Mouse (Mus musculus) liver, embryonic 11.5 days (tissue): ENCODE results near the gene Maml2. TPM values are rescaled to one million over a fixed set of nuclear protein-coding genes. Genes with fewer than 3 reads are reported as not detected.

Experiments
- ATAC-seq: fragments of 200-750 bp; cut with Nextera tagmentation; replicated peaks from 2 replicates; pipeline ENCODE4 v1.8.0; 2017; ENCODE audit warnings: moderate number of reproducible peaks, mild to moderate bottlenecking, moderate TSS enrichment, moderate library complexity; ENCODE audit not compliant: low FRiP score
- DNase-seq: peaks from one replicate; pipeline ENCODE4 v3.0.0-alpha.2; 2017; ENCODE audit warnings: low spot score
- H3K27ac ChIP-seq: fragments of 300-500 bp; sonication (generic); 2 replicates; pipeline ENCODE4 v1.5.1; 2014; ENCODE audit warnings: mild to moderate bottlenecking, low read depth, low read length, control low read depth
- H3K27me3 ChIP-seq: fragments of 300-500 bp; sonication (generic); replicated peaks from 2 replicates; pipeline ENCODE4 v1.6.1; 2014; ENCODE audit warnings: low read length, mixed read lengths; ENCODE audit not compliant: control insufficient read depth, insufficient read depth
- H3K36me3 ChIP-seq: fragments of 300-500 bp; sonication (generic); 2 replicates; pipeline ENCODE4 v1.6.1; 2014; ENCODE audit warnings: mild to moderate bottlenecking, low read length, moderate library complexity, mixed read lengths; ENCODE audit not compliant: control insufficient read depth, insufficient read depth
- H3K4me1 ChIP-seq: fragments of 300-500 bp; sonication (generic); replicated peaks from 2 replicates; pipeline ENCODE4 v1.6.1; 2014; ENCODE audit warnings: low read length, mixed read lengths; ENCODE audit not compliant: control insufficient read depth, insufficient read depth
- H3K4me2 ChIP-seq: fragments of 300-500 bp; sonication (generic); 2 replicates; pipeline ENCODE4 v1.6.1; 2014; ENCODE audit warnings: mild to moderate bottlenecking, control low read depth, moderate library complexity
- H3K4me3 ChIP-seq: fragments of 300-500 bp; sonication (generic); 2 replicates; pipeline ENCODE4 v1.5.1; 2014; ENCODE audit warnings: low read depth, low read length, control low read depth
- H3K9ac ChIP-seq: fragments of 300-500 bp; sonication (generic); 2 replicates; pipeline ENCODE4 v1.6.1; 2014; ENCODE audit warnings: low read depth, low read length, control low read depth
- H3K9me3 ChIP-seq: fragments of 300-500 bp; sonication (generic); 2 replicates; pipeline ENCODE4 v1.6.1; 2016; ENCODE audit warnings: low read length, inconsistent platforms, mixed read lengths; ENCODE audit not compliant: control insufficient read depth
- WGBS: fragments of 180-500 bp; shearing (Covaris S2); extraction: QIAGEN DNeasy Blood & Tissue Kit; methylation state at CpG from one replicate; pipeline ENCODE4 v1.1.7; 2014; 5-methylcytosine and 5-hydroxymethylcytosine counted together
- polyA plus RNA-seq: library from polyadenylated mRNA; unstranded; fragments of >200 nt; fragmentation: Nextera tagmentation; extraction: Ambion mirVana; gene quantifications from 2 replicates; pipeline ENCODE4 v1.2.1, GENCODE M21; 2014

The Maml2 gene
- polyA plus RNA-seq, 1 experiment from 2014 or later = 3.4 TPM

DNA sequence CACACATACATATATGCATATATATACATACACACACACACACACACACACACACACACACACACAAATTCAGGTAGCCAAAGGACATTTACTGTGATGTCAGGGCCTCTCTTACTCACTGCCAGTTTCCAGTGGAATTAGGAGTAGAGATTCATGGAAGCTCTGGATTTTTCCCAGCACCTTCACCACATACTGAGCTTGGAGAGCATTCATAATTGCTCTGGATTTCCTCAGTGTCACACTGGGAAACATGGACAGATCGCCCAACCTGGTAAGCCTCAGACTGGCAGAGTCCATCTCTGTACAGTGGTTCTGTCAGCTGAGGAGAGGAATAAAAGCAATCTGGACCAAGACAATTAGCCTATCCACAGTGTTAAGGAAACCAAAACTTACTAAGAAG lies 263.6 kb downstream of the Maml2 start:
- Histone ChIP-seq H3K27me3 (no peaks in the 10 kb centered on the region), H3K27ac (no peak overlapping the region), H3K9me3 (no peaks in the 10 kb centered on the region), H3K4me2 (no peak overlapping the region), H3K9ac (no peak overlapping the region), H3K4me3 (no peak overlapping the region), H3K4me1 (peaks cover 6% of the 10 kb centered on the region), H3K36me3 (no peaks in the 10 kb centered on the region)
- ATAC-seq (no peak), DNase-seq (no peak)
- WGBS = 93% methylated on average over 1 of the region's 1 CpGs

DNA sequence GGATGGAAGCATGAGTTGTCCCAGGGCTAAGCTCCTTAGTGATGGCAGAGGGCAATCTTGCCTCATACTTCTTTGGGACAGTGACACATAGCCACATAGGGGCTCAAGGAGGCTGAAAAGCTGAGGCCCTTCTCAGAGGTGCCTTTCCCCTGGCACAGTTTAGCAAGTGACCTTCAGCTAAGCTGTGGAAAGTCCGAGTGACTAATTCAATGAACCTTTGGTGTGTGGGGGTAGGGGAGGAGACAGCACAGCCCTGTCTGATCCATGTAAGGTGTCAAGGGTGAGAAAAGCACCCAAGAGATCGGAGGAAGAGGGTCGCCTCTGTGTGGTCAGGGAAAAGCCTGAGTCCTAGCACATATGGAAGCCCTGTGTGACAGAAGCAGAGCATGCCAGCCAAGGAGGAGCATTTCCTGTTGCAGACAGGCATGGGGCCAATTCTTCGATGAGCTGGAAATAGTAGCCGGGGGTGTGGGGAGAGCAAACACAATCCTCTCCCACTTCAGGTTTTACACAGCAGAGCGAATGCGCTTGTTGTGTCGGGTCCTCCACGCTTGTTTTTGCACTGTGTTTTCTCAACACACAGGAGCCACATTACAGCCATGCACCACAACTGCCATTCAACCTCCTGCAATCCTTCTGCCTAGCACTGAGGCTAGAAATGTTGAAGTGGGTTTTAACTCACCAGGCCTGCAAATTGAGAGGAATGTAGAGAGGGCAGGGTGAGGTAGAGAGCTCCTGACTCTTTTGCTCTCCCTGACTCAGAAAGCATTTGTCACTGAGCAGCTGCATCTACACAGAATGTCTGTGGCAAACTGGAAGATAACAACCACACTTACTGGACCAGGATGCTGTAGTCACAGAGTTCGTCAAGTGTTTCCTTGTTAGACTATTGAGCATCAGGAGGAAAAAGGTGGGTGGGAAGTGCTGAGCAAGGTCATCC lies 266.0 kb downstream of the Maml2 start:
- no peak overlapping the region for H3K9ac ChIP-seq
- no peaks in the 10 kb centered on the region for H3K36me3 ChIP-seq
- no peaks in the 10 kb centered on the region for H3K27me3 ChIP-seq
- no peak overlapping the region for H3K27ac ChIP-seq
- no peak for DNase-seq
- H3K4me1 ChIP-seq = peaks cover 6% of the 10 kb centered on the region
- no peak overlapping the region for H3K4me2 ChIP-seq
- no peak for ATAC-seq
- no peaks in the 10 kb centered on the region for H3K9me3 ChIP-seq
- no peak overlapping the region for H3K4me3 ChIP-seq
- WGBS = 53% methylated on average over 10 of the region's 10 CpGs

DNA sequence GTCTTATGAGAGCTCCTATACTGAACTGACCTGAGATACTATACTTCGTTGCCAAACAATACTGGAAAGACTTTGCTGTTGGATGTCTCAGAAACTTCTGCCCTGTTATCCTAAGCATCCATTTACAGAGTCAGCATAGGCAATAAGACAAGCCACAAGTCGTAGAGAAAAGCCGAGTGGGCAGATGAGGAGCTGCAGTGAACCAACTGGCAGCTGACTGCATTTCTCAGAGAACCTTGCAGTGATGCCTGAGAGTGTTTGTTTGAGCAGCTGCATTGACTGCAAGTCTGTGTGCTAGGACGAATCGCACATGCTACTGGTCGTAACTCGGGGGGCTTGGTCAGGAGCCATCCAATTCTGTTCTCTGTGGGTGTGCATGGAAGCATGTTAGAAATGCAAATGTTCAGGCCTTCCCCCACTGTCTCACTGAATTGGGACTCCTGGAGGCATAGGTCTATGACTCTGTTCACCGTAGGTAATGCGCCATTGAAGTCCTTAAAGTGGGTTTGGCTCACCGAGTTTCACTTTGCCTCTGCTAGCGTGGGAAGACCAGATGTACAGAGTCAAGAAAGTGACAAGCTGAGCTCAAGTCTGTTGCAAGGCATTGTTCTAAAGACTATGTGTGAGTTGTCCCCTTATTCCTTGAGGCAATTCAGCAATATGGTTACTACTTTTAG lies 267.7 kb downstream of the Maml2 start:
- no peak overlapping the region for H3K27ac ChIP-seq
- no peaks in the 10 kb centered on the region for H3K9me3 ChIP-seq
- no peak overlapping the region for H3K4me2 ChIP-seq
- no peak overlapping the region for H3K9ac ChIP-seq
- no peaks in the 10 kb centered on the region for H3K27me3 ChIP-seq
- H3K36me3 ChIP-seq = no peaks in the 10 kb centered on the region
- WGBS = 80% methylated on average over 11 of the region's 11 CpGs
- peaks cover 6% of the 10 kb centered on the region for H3K4me1 ChIP-seq
- DNase-seq (no peak), ATAC-seq (no peak)
- no peak overlapping the region for H3K4me3 ChIP-seq

DNA sequence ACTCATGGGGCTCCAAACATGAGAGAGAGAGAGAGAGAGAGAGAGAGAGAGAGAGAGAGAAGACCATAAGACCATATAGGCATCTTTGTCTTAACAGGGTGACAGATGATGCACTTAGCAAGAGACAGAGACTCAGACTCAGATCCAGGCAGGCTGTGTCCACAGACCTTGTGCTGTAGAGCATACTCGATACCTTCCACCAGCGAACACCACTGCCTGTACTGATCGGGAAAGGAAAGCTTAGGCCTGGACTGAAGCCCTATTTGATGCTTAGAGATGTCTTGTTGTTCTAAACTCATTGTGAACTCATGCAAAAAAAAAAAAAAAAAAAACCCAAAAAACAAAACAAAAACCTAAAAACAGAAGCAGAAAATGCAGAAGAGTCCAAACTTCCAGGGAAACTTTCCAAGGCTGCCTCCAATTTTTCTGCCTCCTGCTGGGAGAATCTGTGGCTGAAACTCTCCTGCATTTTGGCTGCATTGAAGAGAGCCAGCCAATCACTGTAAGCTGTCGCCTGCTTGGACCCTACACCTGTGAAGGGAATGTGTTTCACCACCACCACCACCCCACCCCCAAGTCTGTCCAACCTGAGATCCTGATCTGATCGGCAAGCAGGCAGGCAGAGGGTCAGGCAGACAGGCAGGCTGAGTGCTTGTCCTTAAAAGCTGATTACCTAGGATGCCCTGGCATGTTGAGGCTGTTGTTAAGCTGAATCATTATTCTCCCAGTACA lies 268.6 kb downstream of the Maml2 start:
- ATAC-seq (no peak), DNase-seq (no peak)
- WGBS = 81% methylated on average over 5 of the region's 5 CpGs
- H3K9ac ChIP-seq = no peak overlapping the region
- no peaks in the 10 kb centered on the region for H3K9me3 ChIP-seq
- H3K36me3 ChIP-seq = no peaks in the 10 kb centered on the region
- no peak overlapping the region for H3K27ac ChIP-seq
- H3K4me1 ChIP-seq = peaks cover 6% of the 10 kb centered on the region
- no peak overlapping the region for H3K4me2 ChIP-seq
- no peaks in the 10 kb centered on the region for H3K27me3 ChIP-seq
- no peak overlapping the region for H3K4me3 ChIP-seq

DNA sequence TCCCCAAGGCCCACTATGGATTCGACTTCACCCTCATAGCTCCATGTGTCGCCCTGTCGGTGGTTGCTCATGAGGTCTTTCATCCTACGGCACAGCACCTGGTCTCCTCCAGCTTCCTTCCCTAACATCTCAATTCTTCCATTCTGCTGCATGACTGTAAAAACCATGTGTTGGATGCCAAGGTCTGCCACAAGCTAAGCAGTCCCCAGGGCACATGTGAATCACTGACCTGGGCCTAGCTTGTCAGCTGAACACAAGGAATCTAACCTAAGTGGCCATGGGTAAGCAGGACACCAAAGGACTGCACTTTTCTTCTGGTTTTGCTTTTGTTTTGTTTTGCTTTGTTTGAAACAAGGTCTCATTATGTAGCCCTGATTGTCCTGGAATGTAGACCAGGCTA lies 271.3 kb downstream of the Maml2 start:
- no peak overlapping the region for H3K27ac ChIP-seq
- H3K9ac ChIP-seq = no peak overlapping the region
- WGBS = 85% methylated on average over 4 of the region's 4 CpGs
- H3K4me3 ChIP-seq = no peak overlapping the region
- no peaks in the 10 kb centered on the region for H3K9me3 ChIP-seq
- no peak for DNase-seq
- H3K36me3 ChIP-seq = no peaks in the 10 kb centered on the region
- no peaks in the 10 kb centered on the region for H3K4me1 ChIP-seq
- no peak for ATAC-seq
- H3K4me2 ChIP-seq = no peak overlapping the region
- no peaks in the 10 kb centered on the region for H3K27me3 ChIP-seq

DNA sequence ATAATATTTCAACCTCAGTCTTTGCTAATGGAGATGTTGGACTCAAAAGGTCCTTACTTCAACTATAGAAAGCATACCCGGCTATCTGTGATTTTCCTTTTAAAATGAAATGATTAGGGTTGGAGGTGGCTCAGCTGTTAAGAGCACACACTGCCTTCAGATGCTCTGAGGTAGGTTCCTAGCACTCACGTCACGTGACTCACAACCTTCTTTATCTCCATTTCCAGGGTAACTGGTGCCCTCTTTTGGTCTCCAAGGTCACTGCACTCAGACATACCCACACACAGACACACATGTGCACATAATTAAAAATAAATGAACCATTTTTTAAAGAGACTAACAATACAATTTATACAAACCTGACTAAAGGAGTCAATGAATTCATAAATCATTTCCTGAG lies 275.1 kb downstream of the Maml2 start:
- Histone ChIP-seq H3K9ac (no peak overlapping the region), H3K36me3 (no peaks in the 10 kb centered on the region), H3K27me3 (no peaks in the 10 kb centered on the region), H3K4me3 (no peak overlapping the region), H3K4me2 (no peak overlapping the region), H3K27ac (no peak overlapping the region), H3K9me3 (no peaks in the 10 kb centered on the region), H3K4me1 (no peaks in the 10 kb centered on the region)
- ATAC-seq = no peak
- 86% methylated on average over 3 of the region's 3 CpGs for WGBS
- DNase-seq = no peak

DNA sequence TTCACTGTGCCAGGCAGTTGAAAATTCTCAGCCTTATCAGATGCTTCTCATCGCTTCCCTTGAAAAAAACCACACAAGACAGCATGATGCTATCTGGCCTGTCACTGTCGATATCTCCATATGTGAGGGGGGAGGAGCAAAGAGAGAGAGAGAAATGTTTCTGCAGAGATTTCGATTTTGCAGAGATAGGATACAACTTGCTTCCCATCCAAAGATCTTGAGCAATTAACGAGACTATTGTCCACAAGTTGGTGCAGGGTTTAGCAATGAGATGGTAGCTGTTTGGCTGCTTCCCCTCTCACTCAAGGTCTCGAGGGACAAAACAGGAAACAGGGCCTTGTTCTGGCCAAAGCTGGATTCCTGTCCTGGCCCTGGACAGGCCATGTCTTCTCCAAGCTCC lies 276.3 kb downstream of the Maml2 start:
- H3K27ac ChIP-seq = no peak overlapping the region; the same call in 1 of the 2 replicates
- no peak overlapping the region for H3K4me2 ChIP-seq
- no peak overlapping the region for H3K4me3 ChIP-seq
- no peaks in the 10 kb centered on the region for H3K9me3 ChIP-seq
- H3K36me3 ChIP-seq = no peaks in the 10 kb centered on the region
- H3K27me3 ChIP-seq = no peaks in the 10 kb centered on the region
- no peak overlapping the region for H3K9ac ChIP-seq
- no peaks in the 10 kb centered on the region for H3K4me1 ChIP-seq
- ATAC-seq (no peak), DNase-seq (no peak)
- WGBS = 49% methylated on average over 5 of the region's 5 CpGs

DNA sequence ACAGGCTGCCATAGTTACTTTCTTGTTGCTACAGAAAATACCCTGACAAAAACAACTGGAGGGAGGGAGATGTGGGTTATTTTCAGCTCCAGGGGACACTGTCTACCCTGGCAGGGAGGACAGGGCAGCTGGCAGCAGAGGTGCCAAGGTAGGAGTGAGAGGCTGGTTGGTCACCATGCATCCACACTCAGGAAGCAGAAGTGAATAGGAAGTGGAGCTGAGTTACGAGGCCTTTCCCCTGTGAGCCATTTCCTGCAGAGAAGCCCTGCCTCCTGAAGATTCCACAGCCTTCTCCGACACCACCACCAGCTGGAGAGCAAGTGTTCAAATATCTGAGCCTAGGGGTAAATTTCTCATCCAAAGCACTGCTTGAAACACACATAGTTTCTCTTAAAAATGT lies 277.2 kb downstream of the Maml2 start:
- no peaks in the 10 kb centered on the region for H3K4me1 ChIP-seq
- no peak for ATAC-seq
- no peak for DNase-seq
- 55% methylated on average over 2 of the region's 2 CpGs for WGBS
- no peak overlapping the region for H3K9ac ChIP-seq
- H3K27me3 ChIP-seq = no peaks in the 10 kb centered on the region
- H3K4me3 ChIP-seq = no peak overlapping the region
- no peak overlapping the region for H3K4me2 ChIP-seq
- H3K36me3 ChIP-seq = no peaks in the 10 kb centered on the region
- no peak overlapping the region for H3K27ac ChIP-seq
- no peaks in the 10 kb centered on the region for H3K9me3 ChIP-seq
